Mouse (Mus musculus): Measurements from ENCODE around the gene Ebf3. TPM values are rescaled to one million over a fixed set of nuclear protein-coding genes. Genes with fewer than 3 reads are reported as not detected.

Gene Ebf3
- polyA plus RNA-seq (2012; rRNA removed), result 1.1 TPM in 2 replicates

DNA sequence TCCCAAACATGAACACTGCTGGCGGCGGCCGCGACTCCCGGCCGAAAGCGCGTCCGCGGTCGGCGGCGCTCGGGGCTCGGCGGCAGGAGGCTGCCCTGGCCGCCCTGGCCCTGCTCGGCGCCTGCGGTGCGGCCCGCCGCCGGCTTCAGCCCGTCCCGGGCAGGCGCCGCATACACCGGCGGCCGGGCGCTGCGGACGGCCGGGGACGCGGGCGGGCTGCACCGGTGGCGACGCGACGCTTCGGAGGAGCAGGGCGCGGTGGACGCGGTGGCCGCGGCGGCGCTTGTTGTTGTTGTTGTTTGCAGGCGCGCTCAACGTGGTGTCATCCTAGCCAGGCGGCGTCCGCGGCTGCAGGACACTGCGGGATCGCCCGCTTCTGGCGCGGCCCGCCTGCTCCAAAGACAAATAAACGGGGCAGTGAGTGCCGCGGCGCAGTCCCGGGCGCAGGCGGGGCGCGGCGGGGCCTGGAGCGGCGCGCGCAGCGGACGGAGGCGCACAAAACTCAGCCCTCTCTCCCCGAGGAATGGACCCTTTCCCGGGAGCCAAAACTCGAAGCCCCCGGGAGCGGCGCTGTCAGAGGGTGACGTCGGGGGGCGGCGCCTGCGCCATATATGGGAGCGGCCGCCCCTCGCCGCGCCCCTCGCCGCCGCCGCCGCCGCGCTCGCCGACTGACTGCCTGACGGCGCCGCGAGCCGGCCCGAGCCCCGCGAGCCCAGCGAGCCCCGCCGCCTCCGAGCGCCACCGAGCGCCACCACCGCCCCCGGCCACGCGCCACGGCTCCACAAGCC is at the start of gene Ebf3:
TSS of gene Ebf3 (minus strand) at position 542 of the 788 bp plus-strand sequence.
- DNase-seq (ENCODE audit: extremely low spot score in 1 of 2, low spot score in 1 of 2), result no peak

DNA sequence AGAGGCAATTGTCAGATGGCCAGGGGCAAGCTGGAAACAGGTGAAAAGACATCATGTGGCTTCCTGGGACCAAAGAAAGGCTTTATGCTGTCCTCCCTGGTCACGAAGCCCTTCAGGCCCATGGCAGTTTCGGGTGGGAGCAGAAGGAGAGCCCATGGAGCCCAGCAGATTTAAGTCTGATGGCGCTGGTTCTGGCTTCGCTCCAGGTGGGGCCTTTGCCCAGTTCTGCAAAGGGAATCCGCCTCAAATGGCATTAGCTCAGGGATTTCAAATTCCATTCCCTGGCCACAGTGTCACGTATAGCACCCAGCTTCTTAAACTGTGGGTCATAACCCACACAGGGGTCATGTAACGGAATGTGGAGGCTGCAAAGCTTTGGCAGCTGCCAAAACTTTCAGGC is 32.6 kb upstream of the Ebf3 start:
- DNase-seq (ENCODE audit: extremely low spot score in 1 of 2, low spot score in 1 of 2), result no peak

DNA sequence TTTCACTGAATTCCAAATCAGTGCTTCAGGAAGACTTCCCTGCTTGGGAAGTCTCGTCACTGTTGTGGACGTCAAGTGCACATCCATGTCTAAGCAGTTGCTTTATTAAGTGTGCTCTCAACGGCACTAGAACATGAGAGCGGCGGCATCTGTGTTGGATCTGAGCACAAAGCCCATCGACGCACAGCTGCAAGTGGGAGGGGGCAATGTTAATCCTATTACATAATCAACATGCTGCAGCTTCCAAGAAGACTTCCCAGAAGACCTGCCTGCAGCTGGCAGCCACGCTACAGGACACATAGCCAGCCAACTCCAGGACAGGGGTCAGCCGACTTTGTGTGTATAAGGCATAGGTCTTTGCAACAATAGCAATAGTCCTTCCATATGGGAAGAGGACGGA is 31.8 kb upstream of the Ebf3 start:
- DNase-seq (ENCODE audit: extremely low spot score in 1 of 2, low spot score in 1 of 2), result no peak

DNA sequence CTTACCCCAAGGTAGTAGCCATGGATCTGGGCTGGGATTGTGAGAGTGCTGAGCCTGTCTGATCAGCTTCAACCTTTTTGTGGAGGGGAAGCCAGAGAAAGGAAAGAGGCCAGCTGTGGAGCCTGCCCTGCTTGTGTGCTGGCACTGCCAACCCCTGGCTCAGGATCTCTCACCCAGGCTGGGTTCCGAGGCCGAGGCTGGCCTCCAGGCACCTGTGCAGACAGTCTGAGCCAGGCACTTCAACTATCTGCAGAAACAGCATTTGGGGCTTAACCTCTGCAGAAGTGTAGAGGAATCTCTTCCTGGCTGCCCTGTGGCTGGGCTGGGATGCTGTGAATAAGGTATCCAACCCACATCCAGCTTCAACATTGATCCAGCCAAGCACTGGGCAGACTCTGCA is 19.7 kb upstream of the Ebf3 start:
- no peak for DNase-seq (ENCODE audit: extremely low spot score in 1 of 2, low spot score in 1 of 2)

DNA sequence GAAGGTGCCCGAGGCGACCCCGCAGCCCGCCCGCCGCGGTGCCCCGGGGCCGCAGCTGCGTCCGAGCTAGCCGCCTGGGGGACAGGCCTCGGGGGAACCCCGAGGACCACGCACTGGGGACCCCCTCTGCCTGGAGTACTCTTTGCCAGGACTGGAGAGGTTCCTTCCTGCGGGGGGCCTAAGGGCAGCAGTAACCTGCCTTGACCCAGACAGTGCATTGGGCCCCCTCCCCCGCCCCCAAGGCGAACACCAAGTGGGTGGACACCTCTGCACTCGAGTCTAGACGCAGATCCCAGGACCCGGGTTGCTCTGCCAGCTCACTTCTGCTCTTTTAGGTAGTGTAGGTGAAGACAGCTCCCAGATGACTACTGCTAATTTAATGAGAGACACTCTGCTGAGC is 8.7 kb upstream of the Ebf3 start:
- DNase-seq (ENCODE audit: extremely low spot score in 1 of 2, low spot score in 1 of 2), result no peak

DNA sequence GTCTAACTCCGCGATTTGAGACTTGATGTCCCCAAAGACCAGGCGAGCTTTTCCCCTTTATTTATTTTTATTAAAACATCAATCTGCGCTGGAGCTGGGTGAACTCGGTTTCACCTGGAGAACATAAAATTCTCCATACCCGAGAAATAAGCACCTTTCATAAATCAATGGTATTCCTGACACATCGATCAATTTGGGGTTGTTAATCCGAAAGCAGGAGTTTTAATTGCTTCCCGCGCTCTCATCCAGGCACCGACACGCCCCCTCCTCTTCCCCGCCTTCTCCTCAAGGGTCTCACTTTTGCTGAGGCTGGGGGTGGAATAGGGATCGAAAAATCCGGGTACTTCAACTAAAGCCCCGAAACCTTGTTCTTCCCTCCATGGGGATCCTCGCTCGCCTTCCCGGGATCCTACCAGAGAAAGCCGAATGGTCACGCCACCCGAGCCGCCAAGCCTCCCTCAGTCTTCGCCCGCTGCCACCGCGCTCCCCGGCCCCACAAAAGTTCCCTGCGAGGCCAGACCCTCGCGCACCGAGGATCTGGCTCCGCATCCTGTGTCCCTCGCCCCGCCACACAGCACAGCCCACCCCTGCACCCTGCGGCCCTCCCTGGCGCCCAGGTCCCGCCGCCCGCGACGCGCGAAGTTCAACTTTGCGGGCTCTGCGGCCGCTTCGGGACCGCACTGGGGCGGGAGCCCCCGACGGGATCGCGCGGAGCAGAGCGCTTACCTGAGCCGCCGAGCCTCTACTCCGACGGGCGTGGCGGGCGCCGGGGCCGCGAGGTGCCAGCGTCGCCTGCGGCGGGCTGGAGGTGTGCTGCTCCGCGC is 7.9 kb upstream of the Ebf3 start:
- DNase-seq (ENCODE audit: extremely low spot score in 1 of 2, low spot score in 1 of 2), result no peak

DNA sequence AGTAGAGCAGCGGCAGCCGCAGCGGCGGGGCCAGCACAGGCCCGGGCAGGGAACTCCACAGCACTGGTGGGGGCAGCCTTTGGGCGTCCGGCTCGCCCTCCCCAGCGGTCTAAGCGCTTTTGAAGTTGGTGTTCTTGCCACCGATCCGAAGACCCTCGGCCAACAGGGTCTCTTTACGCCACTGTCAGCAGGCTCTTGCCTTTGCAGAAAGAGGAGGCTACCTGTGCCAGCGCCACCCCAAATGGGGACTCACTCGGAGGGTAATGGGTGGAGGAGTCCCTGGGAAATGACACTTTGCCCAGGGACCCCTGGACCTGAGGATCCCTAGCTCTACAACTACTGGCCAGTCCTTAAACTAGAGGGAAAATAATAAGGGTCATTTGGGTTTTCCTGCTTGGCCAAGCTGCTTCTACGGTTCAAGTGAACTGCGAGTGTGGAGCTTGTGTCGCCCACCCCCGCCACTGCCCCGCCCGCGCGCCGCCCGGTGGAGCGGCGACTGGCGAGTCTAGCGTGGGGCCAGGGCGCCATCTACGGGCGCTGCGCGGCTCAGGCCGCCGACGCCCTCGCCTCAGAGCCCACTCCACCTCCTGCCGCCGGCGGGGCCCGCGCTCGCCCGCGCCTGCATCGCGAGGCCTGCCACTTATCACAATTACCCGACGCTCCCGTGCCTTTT is 7.0 kb upstream of the Ebf3 start:
- DNase-seq (ENCODE audit: extremely low spot score in 1 of 2, low spot score in 1 of 2), result no peak

DNA sequence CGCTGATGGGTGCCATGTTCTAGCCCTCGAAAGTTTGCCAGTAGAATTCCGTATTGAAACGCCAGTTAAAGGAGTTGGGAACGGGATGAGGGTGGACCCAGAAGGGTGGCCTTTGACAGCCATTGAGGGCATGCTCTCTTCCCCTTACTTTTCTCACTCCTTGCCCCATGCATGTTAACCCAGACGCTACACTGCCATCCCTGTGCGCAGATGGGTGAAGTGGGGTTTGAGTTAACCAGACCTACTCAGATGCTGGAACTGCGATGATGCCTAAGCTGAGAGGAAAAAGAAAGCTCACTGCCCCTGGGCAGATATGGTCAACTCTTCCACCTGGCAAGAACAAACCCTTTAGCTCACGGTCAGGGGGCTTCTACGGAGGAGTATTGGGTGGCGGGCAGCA is 6.1 kb upstream of the Ebf3 start:
- no peak for DNase-seq (ENCODE audit: extremely low spot score in 1 of 2, low spot score in 1 of 2)

DNA sequence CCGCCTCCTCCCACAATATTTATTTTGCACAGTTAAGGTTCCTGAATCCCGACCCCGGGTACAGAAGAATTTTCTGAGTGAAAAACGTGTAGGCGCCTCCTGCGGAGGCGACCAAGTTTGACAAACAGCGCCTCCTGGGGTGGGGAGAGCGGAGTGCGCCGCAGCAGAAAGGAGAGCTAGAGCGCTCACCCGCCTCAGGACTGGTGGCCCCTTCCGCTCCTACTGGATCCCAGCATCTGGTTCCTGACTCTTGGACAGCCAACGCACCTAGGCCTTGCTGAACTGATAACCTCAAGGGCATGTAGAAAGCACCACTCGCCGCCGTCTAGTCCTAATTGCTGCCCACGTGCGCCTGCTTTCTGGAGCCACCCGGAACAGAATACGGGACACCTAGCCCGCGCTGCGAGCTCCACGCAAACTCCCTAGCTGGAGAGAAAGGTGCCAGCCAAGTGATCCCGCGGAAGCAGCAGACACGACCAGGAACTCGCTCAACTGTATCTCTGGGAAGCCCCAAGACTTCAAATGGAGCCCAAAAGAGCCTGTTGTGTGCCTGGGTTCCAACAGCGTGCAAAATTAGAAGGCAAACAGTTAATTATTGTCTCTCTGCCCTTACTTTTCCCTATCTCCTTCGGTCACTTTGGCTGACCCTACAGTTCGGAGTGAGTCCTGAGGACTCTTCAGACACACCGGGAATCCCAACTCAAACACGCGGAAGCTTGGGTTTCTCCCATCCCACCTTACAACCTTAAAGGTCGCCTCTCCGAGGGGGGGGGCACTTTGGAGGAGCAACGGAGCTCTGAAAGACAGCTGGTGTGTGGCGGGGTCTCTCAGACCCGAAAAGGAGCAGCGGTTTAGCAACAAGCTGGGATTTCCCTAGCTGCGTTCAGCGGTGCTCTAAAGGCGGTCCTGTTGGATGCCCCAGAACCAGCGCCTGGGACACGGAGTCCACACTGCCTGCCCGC is 5.0 kb upstream of the Ebf3 start:
- DNase-seq (ENCODE audit: extremely low spot score in 1 of 2, low spot score in 1 of 2), result no peak

DNA sequence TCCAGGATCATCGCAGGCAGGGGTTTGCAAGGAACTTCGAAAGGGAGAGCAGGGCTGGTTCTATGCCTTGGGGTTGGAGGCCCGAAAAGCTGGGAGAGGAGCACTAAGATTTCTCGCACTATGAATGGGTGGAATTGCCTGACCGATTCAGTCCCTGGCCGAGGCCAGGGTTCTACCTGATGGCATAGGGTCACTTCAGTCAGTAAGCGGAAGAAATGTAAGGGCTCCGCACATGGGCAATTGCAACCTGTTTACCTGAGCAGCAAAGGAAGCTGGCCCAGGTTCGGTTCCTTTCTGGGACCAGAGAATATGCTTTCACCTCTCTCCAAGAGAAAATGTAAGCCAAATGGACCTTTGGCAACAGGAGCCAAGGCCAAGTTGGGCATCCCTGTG is 4.1 kb upstream of the Ebf3 start:
- no peak for DNase-seq (ENCODE audit: extremely low spot score in 1 of 2, low spot score in 1 of 2)

DNA sequence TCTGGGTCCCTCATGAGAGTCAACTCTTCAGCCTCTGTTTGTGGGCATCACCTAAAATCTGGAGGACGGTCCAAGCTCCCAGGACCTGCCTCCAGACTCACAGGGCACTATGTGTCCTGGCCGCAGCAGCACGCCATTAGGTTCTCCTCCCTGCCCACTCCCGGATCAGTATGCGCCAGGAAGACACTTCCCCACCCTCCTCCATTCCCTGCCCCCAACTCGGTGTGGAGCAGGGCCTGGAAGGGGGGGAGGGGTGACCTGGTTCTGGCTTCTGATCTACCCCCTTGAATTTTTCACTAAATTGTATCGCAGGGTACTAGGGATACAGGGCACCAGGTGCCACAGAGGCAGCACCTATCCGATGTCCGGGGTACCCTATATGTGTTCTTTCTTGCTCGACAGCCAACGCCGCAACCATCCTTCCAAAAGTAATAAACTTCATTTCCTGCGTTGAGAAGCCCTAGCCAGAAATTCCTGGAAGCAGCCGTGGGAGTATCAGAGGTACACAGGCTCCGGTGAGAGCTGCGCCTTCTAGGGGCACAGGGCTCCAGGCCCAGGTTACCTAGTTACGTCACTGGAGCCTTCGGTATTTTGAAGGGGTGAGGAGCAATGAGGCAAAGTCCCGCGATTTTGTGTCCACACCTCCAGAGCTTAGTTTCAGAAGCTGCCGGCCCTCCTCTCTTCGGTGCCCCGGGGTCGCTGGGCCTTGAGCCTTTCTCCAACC is 3.6 kb upstream of the Ebf3 start:
- no peak for DNase-seq (ENCODE audit: extremely low spot score in 1 of 2, low spot score in 1 of 2)

DNA sequence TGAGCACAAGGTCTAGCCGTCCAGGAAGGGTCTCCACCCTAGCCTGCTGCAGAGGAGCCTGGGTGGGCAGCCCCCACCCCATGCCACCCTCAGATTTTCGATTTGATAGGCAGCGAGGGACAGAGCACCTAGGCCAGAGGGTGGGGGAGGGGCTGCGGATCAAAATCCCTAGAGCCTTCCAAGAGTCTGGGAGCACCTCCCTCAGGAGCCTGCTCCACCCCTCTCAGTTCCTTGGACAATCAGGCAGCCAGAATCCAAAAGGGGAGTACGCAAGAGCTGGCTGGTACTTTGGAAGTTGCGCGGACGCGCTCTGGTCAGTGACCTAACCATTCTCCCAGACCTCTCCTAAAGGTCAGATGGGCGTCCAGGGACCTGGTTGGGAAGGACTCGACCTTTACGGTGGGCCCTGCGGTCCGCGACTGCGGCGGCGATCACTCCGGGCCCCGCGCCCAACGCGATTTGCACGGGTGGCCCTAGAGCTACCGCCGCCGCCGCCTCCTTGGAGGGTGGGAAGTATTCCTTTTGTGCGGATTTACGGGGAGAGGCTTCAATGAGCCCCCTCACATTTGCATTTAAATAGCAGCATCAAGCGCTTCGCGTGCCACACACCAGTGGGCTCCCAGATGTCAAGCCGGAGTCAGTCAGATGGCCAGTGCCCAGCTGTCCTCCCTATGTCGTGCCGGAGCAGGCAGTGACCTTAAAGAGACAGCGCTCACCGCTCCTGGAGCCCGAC is 2.8 kb upstream of the Ebf3 start:
- DNase-seq (ENCODE audit: extremely low spot score in 1 of 2, low spot score in 1 of 2), result no peak

DNA sequence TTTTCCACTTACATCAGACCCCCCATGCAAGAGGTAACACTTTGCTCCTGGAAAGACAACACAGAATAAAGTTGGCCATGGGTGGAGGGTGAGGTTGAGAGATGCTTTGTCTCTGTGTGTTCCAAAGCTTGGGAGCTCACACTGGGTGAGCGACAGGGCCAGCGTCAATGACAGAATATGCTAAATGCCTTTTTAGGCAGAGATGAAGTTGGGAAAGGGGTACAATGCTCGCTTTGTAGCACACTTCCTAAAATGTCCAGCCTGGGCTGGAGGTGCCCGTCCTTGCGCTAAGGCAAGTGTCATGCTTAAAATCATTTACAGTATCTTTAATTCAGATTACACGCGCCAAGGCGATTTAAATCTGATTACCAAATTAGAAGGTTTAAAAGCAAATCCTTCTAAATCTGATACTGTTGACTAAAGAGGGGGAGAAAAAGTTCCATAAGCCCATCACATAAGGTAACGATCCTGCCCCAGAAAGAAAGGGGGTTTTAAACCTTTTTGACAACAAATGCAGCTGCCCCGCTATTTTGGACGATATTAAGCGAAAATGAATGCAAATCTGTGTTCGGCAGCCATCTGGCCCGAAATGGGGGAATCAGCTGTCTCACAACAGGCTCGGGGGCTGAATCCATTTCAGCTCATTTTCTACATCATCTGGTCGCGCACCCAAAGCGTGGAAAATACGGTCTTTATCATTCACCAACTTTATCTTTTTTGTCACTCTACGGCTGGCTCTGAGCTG is 2.1 kb upstream of the Ebf3 start:
- no peak for DNase-seq (ENCODE audit: extremely low spot score in 1 of 2, low spot score in 1 of 2)

DNA sequence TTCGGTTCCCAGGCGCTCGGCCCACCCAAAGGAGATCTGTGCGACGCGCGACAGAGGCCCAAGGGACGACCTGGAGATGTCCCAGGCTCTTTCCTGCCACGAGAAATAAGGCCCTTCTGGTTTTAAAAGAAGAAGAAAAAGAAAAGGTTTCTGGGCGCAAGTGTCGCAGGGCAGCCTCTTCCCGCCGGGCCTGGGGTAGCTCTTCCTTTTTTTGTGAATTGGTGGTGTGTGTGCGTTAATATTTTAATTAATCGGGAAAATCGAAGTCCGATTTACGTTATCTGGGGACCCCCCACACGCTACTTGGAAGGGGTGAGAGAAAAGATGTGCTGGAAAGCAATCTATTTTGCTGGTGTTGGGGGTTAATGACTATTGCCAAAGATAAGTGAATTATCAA is 1.3 kb upstream of the Ebf3 start:
- no peak for DNase-seq (ENCODE audit: extremely low spot score in 1 of 2, low spot score in 1 of 2)

DNA sequence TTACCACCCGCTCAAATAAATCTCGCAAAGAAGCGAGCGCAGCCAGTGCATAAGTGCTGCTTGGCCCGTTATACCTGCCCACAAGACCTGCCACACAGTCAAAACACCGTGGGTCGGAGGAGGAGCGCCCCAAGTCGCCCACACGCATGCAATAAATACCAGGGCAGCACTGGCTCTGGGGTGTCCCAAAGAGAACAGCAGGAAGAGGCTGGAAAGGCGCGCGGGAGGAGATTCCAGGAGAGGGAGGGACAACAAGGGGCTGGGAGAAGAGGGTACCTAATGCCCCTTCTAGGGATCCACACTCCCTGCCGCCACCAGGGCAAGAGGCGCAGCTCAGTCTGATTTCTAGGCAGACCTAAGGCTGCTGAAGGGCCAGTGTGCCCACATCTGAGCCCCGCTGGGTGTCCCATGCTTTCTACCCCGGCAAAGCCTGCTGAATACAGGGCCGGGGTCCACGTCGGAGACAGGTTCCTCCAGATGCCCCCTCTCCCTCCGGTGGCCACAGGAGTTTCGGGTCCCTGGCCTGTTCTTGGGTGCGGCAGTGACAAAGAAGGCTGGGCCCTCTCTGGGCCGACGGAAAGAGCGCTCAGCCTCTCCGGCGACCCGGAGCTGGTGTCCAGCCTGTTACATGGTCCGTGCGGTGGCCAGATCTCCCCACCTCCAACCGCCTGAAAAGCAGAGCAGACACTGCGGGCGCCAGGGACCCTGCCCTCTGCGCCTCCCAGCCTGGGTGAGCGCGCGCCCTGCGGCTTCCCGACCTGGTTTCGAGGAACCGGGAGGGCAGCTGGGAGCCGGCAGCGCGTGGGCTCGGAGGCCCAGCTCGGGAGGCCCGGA is 682 bp upstream of the Ebf3 start:
- DNase-seq (ENCODE audit: extremely low spot score in 1 of 2, low spot score in 1 of 2), result no peak

DNA sequence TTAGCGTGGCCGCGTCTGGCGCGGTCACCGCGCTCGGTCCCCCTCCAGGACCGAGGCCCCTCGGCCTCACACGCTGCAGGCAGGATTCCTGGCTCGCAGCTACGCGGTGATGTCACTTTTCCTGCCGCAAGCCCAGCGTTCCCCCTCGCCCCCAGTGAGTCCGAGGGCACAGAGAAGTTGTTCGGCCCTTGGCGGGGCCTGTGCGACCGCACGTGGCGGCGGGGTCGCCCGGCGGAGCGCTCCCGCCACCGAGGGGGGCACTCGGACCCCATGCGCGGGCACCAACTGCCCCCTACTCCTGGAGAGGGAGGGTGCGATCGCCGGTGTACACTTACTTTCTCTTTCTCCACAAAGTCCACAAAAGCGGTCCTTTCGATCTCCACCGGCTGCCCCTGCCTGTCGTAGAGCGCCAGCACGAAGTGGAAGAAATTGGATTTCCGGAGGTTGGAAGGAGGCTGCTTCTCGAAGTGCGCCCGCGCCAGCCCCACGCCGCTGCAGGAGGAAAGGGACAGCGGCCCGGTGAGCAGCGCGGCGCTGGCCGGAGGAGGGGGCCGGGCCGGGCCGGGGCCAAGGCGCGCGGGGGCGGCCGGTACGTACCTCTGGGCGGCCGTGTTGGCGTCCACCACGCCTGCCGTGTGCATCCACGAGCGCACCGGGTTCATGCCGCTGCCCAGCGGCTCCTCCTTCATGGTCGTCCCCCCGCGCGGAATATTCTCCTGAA is 902 bp downstream of the Ebf3 start:
- no peak for DNase-seq (ENCODE audit: extremely low spot score in 1 of 2, low spot score in 1 of 2)

DNA sequence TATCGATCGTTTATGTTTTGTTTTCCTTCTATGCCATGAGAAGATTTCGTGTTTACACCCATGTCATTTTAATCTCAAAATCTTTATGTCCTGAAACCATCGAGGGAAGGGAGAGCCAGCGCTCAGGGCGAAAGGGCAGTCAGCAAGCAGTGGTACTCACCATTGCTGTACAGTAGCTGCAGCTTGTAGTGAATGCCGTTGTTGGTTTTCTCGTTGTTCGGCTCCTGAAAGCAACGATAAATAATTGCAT is 1.4 kb downstream of the Ebf3 start:
- DNase-seq (ENCODE audit: extremely low spot score in 1 of 2, low spot score in 1 of 2), result no peak
